Mouse (Mus musculus) intestine, embryonic 15.5 days (tissue): Measurements from ENCODE around the gene Itih5. TPM values are rescaled to one million over a fixed set of nuclear protein-coding genes. Genes with fewer than 3 reads are reported as not detected.

Source experiments
- ATAC-seq: fragments of 200-750 bp; cut with Nextera tagmentation; 2 replicates; pipeline ENCODE4 v1.8.0; 2017; ENCODE audit warnings: moderate TSS enrichment, moderate library complexity
- H3K27ac ChIP-seq: fragments of 300-500 bp; sonication (generic); 2 replicates; pipeline ENCODE4 v1.5.1; 2015; ENCODE audit warnings: mild to moderate bottlenecking, inconsistent platforms
- H3K27me3 ChIP-seq: fragments of 300-500 bp; sonication (generic); replicated peaks from 2 replicates; pipeline ENCODE4 v1.6.1; 2015; ENCODE audit warnings: inconsistent platforms
- H3K36me3 ChIP-seq: fragments of 300-500 bp; sonication (generic); 2 replicates; pipeline ENCODE4 v1.6.1; 2015; ENCODE audit warnings: inconsistent platforms
- H3K4me1 ChIP-seq: fragments of 300-500 bp; sonication (generic); replicated peaks from 2 replicates; pipeline ENCODE4 v1.6.1; 2015; ENCODE audit warnings: inconsistent platforms
- H3K4me2 ChIP-seq: fragments of 300-500 bp; sonication (generic); replicated peaks from 2 replicates; pipeline ENCODE4 v1.6.1; 2015; ENCODE audit warnings: mild to moderate bottlenecking, inconsistent platforms
- H3K4me3 ChIP-seq: fragments of 300-500 bp; sonication (generic); replicated peaks from 2 replicates; pipeline ENCODE4 v1.5.1; 2015; ENCODE audit warnings: inconsistent platforms
- H3K9ac ChIP-seq: fragments of 300-500 bp; sonication (generic); 2 replicates; pipeline ENCODE4 v1.6.1; 2015; ENCODE audit warnings: inconsistent platforms
- H3K9me3 ChIP-seq: fragments of 300-500 bp; sonication (generic); 2 replicates; pipeline ENCODE4 v1.6.1; 2016; ENCODE audit warnings: inconsistent platforms
- WGBS: fragments of 180-500 bp; shearing (Covaris S2); methylation state at CpG from one replicate; pipeline ENCODE4 v1.1.7; 2015; 5-methylcytosine and 5-hydroxymethylcytosine counted together
- polyA plus RNA-seq: library from polyadenylated mRNA; unstranded; fragments of >200 nt; fragmentation: Nextera tagmentation; extraction: Ambion mirVana; gene quantifications from 2 replicates; pipeline ENCODE4 v1.2.1, GENCODE M21; 2015

The Itih5 gene
- polyA plus RNA-seq, 1 experiment from 2014 or later, result 12.1 TPM

- no peaks in the 10 kb centered on the region for H3K27me3 ChIP-seq
- H3K9ac ChIP-seq, result no peak overlapping the region
- no peaks in the 10 kb centered on the region for H3K9me3 ChIP-seq
- H3K27ac ChIP-seq, result no peak overlapping the region
- H3K4me2 ChIP-seq, result no peak overlapping the region
- no peak overlapping the region for H3K4me3 ChIP-seq
- 76% methylated on average over 2 of the region's 2 CpGs for WGBS
- no peak for ATAC-seq
- no peaks in the 10 kb centered on the region for H3K4me1 ChIP-seq
- H3K36me3 ChIP-seq, result no peaks in the 10 kb centered on the region
Measured at GRCm38 (mm10) chr2:10137320-10137719, 16.1 kb upstream of the Itih5 start.

- no peaks in the 10 kb centered on the region for H3K9me3 ChIP-seq
- no peak for ATAC-seq
- H3K4me2 ChIP-seq, result no peak overlapping the region
- no peak overlapping the region for H3K4me3 ChIP-seq
- H3K27me3 ChIP-seq, result no peaks in the 10 kb centered on the region
- H3K4me1 ChIP-seq, result no peaks in the 10 kb centered on the region
- H3K9ac ChIP-seq, result no peak overlapping the region
- no peaks in the 10 kb centered on the region for H3K36me3 ChIP-seq
- WGBS, result 76% methylated on average over 5 of the region's 5 CpGs
- H3K27ac ChIP-seq, result no peak overlapping the region
Measured at GRCm38 (mm10) chr2:10140456-10140855, 12.9 kb upstream of the Itih5 start.

GRCm38 (mm10) chr2:10142472-10143454 is 10.6 kb upstream of the Itih5 start:
- no peaks in the 10 kb centered on the region for H3K4me1 ChIP-seq
- H3K4me2 ChIP-seq, result no peak overlapping the region
- no peak overlapping the region for H3K9ac ChIP-seq
- H3K27me3 ChIP-seq, result no peaks in the 10 kb centered on the region
- H3K9me3 ChIP-seq, result no peaks in the 10 kb centered on the region
- ATAC-seq, result peak; percentile 92
- 40% methylated on average over 8 of the region's 8 CpGs for WGBS
- no peak overlapping the region for H3K4me3 ChIP-seq
- H3K27ac ChIP-seq, result no peak overlapping the region
- H3K36me3 ChIP-seq, result no peaks in the 10 kb centered on the region

GRCm38 (mm10) chr2:10145514-10145913 is 7.9 kb upstream of the Itih5 start:
- no peak overlapping the region for H3K9ac ChIP-seq
- H3K4me3 ChIP-seq, result no peak overlapping the region
- H3K36me3 ChIP-seq, result no peaks in the 10 kb centered on the region
- H3K9me3 ChIP-seq, result no peaks in the 10 kb centered on the region
- no peaks in the 10 kb centered on the region for H3K4me1 ChIP-seq
- 28% methylated on average over 6 of the region's 6 CpGs for WGBS
- H3K27me3 ChIP-seq, result no peaks in the 10 kb centered on the region
- H3K4me2 ChIP-seq, result no peak overlapping the region
- H3K27ac ChIP-seq, result no peak overlapping the region
- no peak for ATAC-seq

GRCm38 (mm10) chr2:10147176-10147575 is 6.2 kb upstream of the Itih5 start:
- Histone ChIP-seq H3K27ac (no peak overlapping the region), H3K9me3 (no peaks in the 10 kb centered on the region), H3K4me2 (no peak overlapping the region), H3K4me3 (no peak overlapping the region), H3K9ac (no peak overlapping the region), H3K4me1 (no peaks in the 10 kb centered on the region), H3K36me3 (no peaks in the 10 kb centered on the region), H3K27me3 (no peaks in the 10 kb centered on the region)
- 76% methylated on average over 8 of the region's 8 CpGs for WGBS
- no peak for ATAC-seq

- 0 out of 2 replicates have a peak, but pooled peaks cover 6% of the 10 kb centered on the region for H3K4me1 ChIP-seq
- no peaks in the 10 kb centered on the region for H3K9me3 ChIP-seq
- no peak overlapping the region for H3K4me2 ChIP-seq
- no peak overlapping the region for H3K27ac ChIP-seq
- ATAC-seq, result no peak
- no peak overlapping the region for H3K4me3 ChIP-seq
- WGBS, result 82% methylated on average over 5 of the region's 5 CpGs
- H3K27me3 ChIP-seq, result no peaks in the 10 kb centered on the region
- no peak overlapping the region for H3K9ac ChIP-seq
- H3K36me3 ChIP-seq, result no peaks in the 10 kb centered on the region
Measured at GRCm38 (mm10) chr2:10152590-10152989, 781 bp upstream of the Itih5 start.

GRCm38 (mm10) chr2:10157184-10157583 is 3.8 kb downstream of the Itih5 start:
- Histone ChIP-seq H3K4me3 (no peak overlapping the region), H3K36me3 (no peaks in the 10 kb centered on the region), H3K9me3 (no peaks in the 10 kb centered on the region), H3K4me1 (0 out of 2 replicates have a peak, but pooled peaks cover 6% of the 10 kb centered on the region), H3K4me2 (no peak overlapping the region), H3K27me3 (no peaks in the 10 kb centered on the region), H3K27ac (no peak overlapping the region), H3K9ac (no peak overlapping the region)
- WGBS, result 75% methylated on average over 10 of the region's 10 CpGs
- no peak for ATAC-seq

GRCm38 (mm10) chr2:10162011-10162410 is 8.6 kb downstream of the Itih5 start:
- Histone ChIP-seq H3K27me3 (no peaks in the 10 kb centered on the region), H3K4me2 (no peak overlapping the region), H3K9ac (no peak overlapping the region), H3K9me3 (no peaks in the 10 kb centered on the region), H3K27ac (no peak overlapping the region), H3K4me1 (0 out of 2 replicates have a peak, but pooled peaks cover 4% of the 10 kb centered on the region), H3K36me3 (no peaks in the 10 kb centered on the region), H3K4me3 (no peak overlapping the region)
- no peak for ATAC-seq
- WGBS, result 85% methylated on average over 4 of the region's 4 CpGs

GRCm38 (mm10) chr2:10166635-10167034 is 13.3 kb downstream of the Itih5 start:
- no peak for ATAC-seq
- no peaks in the 10 kb centered on the region for H3K27me3 ChIP-seq
- H3K4me3 ChIP-seq, result no peak overlapping the region
- H3K27ac ChIP-seq, result no peak overlapping the region
- no peaks in the 10 kb centered on the region for H3K36me3 ChIP-seq
- H3K4me1 ChIP-seq, result no peaks in the 10 kb centered on the region
- no peak overlapping the region for H3K4me2 ChIP-seq
- H3K9ac ChIP-seq, result no peak overlapping the region
- 52% methylated on average over 6 of the region's 6 CpGs for WGBS
- no peaks in the 10 kb centered on the region for H3K9me3 ChIP-seq

- Histone ChIP-seq H3K4me1 (no peaks in the 10 kb centered on the region), H3K27ac (no peak overlapping the region), H3K4me3 (no peak overlapping the region), H3K4me2 (no peak overlapping the region), H3K9me3 (no peaks in the 10 kb centered on the region), H3K36me3 (no peaks in the 10 kb centered on the region), H3K27me3 (no peaks in the 10 kb centered on the region), H3K9ac (no peak overlapping the region)
- 87% methylated on average over 11 of the region's 11 CpGs for WGBS
- no peak for ATAC-seq
Measured at GRCm38 (mm10) chr2:10167283-10167682, 13.9 kb downstream of the Itih5 start.

- WGBS, result 52% methylated on average over 8 of the region's 8 CpGs
- H3K27ac ChIP-seq, result no peak overlapping the region
- ATAC-seq, result no peak
- no peaks in the 10 kb centered on the region for H3K27me3 ChIP-seq
- no peak overlapping the region for H3K9ac ChIP-seq
- H3K36me3 ChIP-seq, result no peaks in the 10 kb centered on the region
- no peak overlapping the region for H3K4me3 ChIP-seq
- no peak overlapping the region for H3K4me2 ChIP-seq
- no peaks in the 10 kb centered on the region for H3K4me1 ChIP-seq
- no peaks in the 10 kb centered on the region for H3K9me3 ChIP-seq
Measured at GRCm38 (mm10) chr2:10168016-10168415, 14.6 kb downstream of the Itih5 start.

- Histone ChIP-seq H3K27me3 (no peaks in the 10 kb centered on the region), H3K27ac (no peak overlapping the region), H3K9ac (no peak overlapping the region), H3K4me2 (no peak overlapping the region), H3K9me3 (no peaks in the 10 kb centered on the region), H3K4me3 (no peak overlapping the region), H3K36me3 (no peaks in the 10 kb centered on the region), H3K4me1 (no peaks in the 10 kb centered on the region)
- no peak for ATAC-seq
- WGBS, result 88% methylated on average over 16 of the region's 16 CpGs
Measured at GRCm38 (mm10) chr2:10169991-10170390, 16.6 kb downstream of the Itih5 start.

GRCm38 (mm10) chr2:10193553-10193952 is 40.2 kb downstream of the Itih5 start:
- Histone ChIP-seq H3K27ac (no peak overlapping the region), H3K9me3 (no peaks in the 10 kb centered on the region), H3K36me3 (no peaks in the 10 kb centered on the region), H3K4me1 (no peaks in the 10 kb centered on the region), H3K27me3 (no peaks in the 10 kb centered on the region), H3K9ac (no peak overlapping the region), H3K4me3 (no peak overlapping the region), H3K4me2 (no peak overlapping the region)
- 50% methylated on average over 3 of the region's 3 CpGs for WGBS
- no peak for ATAC-seq
